Mouse (Mus musculus) G1E-ER4 (cell line): ENCODE measurements around the gene 1700015F17Rik. TPM values are rescaled to one million over a fixed set of nuclear protein-coding genes. Genes with fewer than 3 reads are reported as not detected.

Experiments
- GATA1 ChIP-seq: IDR thresholded peaks from one replicate; pipeline ENCODE4 v1.8.0; 2012; ENCODE audit warnings: low read length, inconsistent platforms
- polyA plus RNA-seq: library from polyadenylated mRNA; stranded (reverse); fragments of >175 nt; gene quantifications from 2 replicates; pipeline ENCODE4 v1.2.3, GENCODE M21; 2012

Gene 1700015F17Rik
- polyA plus RNA-seq, 1 experiment = not detected

DNA sequence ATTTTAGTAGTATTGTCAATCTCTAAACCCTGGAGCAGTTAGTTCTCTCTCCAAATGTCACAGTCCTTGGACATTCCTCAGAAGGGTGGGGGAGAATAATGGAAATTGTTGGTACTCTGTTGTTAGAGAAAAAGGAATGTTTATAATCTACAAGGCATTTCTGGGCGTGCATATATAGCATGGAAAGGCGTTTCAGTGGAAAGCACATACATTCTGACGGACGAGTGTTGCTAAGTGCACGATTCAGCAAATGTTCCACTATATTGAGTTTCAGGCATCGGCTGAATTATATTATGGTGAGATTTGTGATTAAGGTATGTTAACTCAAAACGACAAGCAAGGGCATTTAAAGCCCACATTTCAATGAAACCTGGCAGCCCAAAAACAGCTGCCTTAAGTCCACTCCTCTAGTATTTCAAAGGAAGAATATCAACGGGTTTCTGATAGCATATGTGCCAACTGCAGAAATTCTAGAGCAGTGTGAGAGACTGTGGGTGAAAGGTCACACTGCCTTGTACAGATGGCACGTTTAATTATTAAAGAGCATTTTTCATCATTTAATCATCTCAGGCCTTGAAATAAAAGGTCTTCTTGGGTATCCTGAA is 4.4 kb upstream of the 1700015F17Rik start:
- TF ChIP-seq GATA1 = no peak

DNA sequence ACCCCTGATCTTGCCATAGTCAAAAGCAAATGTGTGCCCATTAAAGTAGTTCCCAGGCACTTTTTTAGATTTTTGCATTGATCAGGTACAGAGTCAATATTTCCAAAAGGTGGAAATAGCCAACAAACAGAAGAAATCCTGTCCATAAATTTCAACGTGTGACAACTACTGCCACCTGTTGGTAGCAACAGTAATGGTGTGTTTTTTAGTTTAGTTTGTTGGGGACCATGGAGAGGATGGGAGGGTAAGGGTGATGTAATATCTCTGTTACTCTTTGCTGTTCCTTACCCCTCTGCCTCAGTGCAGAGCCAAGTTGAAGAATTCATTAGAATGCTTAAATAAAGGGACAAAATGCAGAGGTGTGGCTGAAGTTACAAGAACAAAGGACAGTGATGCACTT is 2.7 kb upstream of the 1700015F17Rik start:
- TF ChIP-seq GATA1 = no peak

DNA sequence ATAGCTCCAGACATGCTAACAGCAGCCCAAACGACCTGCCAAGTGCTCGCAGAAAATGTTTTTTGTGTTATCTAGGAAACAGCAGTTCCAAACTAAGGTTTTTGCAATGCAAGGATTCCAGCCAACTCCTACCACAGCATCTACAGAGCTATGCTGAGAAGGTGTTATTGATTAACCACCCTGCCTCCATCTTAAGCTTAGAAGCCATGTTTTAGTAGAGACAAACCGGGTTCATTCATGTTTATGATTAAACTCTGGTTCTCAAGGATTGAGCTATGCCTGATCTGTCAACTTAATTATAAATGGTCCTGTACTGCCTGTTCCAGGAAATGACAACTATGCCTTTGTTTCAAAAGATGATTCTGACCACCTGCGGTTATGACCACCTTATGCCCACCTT is 2.8 kb downstream of the 1700015F17Rik start:
- TF ChIP-seq GATA1 = no peak

DNA sequence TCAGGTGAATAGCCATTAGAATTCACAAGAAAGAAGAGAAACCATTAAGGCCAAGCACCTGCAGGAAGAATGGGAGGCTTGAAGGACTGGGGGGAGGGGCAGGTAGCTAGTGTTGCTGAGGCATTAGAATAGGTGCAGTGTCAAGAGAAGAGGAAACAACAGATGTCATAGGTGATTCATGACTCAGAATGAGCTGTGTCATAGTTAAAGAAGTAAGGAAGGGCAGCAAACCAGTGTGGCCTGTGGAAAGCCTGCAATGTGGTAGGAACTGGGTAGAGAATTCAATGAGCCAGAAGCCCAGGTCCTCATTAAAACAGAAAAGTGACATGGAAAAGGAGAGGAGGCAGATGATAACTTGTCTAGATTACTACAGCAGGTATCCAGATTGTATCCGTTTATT is 13.7 kb downstream of the 1700015F17Rik start:
- no peak for TF ChIP-seq GATA1

DNA sequence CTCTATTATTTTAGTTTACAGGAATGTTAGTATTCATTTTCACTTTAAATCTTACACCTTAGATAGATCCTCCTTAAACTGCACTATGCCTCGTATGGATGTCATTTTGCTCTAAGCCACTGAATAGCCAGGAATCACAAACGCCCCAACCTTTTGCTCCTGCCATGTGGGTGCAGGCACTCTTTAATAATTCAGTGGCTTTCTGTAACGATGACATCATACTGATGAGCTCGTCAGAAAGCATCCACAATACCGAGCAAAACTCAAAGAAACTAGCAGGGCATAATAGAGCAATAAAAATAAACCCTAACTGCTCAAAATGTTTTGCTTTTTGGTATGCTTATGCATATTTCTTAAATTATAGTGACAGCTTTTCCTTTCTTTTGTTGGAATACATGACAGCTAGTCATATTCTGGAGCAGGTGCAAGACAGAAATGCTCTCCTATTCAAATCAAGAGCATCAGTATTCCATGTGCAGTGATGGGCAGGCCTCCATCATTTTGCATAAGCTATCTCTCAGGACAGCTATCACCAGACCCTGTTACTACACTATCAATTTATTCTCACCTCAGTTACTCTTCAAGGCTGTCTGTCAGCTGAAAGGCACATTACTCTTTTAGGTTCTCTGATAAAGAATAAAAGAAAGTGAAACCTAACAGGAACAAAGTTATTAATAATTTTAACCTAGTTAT is 47.1 kb downstream of the 1700015F17Rik start:
- no peak for TF ChIP-seq GATA1

DNA sequence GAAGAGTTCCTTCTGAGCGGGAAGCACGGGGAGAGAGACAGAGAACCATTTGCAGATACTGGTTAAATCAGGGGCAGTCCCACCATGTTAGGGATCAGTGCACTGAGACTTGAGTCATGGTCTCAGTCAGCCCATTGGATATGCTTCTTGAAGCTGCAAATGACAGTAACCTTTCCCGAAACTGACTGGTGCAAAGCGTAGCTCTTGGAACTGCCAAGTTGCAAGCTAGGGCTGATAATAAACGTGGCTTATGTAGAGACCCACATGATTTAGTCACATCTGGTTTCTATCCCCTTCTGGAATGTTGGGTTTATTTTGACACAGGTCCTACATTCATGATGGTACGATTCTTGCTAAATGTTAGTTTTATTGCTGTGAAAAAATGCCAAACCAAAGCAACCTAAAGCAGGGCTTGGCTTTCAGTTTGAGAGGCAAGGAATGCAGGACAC is 55.2 kb downstream of the 1700015F17Rik start:
- no peak for TF ChIP-seq GATA1

DNA sequence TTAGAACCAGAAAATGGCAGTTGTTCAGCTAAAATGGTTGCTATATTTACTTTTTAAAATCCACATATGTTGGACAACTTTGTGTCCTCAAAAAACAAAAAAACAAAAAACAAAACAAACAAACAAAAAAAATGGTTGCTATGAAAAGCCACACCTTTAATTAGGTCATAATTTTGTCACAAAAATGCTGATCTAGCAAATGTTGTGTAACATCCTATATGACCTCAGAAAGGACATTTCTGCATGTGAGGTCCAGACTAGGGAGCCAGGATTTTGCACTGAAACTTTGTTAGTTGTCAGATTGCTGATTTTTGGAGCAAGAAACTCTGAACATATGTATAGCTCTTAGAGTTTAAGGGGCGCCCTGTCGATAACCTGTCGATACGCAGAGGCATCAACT is 55.9 kb downstream of the 1700015F17Rik start:
- no peak for TF ChIP-seq GATA1

DNA sequence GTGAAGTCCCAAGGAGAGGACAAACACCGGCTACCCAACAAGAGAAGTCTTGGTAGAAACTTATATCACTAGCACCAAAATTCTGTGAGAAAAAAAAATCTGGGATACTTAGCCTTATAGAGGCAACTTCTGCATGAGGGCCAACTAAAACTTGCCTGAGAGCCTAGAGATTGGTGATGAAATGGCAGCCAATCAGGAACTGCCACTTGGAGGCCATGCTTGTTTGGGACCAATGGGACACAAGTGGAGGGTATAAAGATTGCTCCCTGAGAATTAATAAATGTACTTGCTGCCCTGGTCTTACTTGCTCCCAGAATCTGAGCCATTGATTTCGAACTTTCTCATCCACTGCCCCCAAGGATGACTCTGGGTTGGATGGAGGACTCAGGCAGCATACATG is 57.5 kb downstream of the 1700015F17Rik start:
- TF ChIP-seq GATA1 = no peak

DNA sequence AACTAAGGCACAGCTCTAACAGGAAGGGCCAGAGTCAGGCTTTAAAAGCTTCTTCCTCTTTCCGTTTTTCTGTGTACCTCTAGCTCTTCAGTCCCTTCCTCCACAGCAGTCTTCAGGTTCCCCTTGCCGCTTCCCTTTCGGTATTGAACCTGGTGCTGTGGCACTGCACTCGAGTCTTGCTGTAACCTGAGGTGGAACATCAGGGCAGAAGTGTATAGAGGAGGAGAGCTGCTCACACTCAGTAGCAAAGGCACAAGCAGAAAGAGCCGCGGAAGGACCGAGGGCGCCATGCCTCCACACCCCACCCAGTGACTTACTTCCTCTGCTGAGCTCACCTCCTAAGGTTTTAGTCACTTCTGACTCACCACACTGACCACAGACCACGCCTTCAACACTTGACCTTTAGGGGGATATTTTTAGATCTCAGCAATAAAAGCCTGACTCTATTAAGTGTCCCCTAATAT is 58.9 kb downstream of the 1700015F17Rik start, which contains the start of gene Cdk14:
Gene Cdk14, minus strand, starts transcription at position 321 of the 464 bp plus-strand sequence.
- TF ChIP-seq GATA1 = no peak

DNA sequence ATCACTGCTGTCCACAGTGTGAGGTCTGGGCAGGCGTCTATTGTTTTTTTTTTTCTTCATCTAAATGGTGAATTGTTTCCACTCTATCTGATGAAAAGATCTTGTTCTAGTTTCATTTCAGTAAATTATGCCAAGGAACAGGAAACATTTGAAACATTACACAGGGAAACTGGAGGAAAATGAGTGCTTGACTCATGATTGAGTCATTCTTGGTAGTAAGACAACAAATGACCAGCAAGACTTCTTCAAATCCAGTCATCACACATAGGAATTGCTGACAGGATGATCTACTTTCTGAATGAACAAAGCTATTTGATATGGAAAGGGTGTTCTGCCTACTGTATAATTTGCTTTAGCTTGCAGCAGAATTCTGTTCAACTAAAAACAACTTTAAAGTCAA is 59.7 kb downstream of the 1700015F17Rik start:
- no peak for TF ChIP-seq GATA1

DNA sequence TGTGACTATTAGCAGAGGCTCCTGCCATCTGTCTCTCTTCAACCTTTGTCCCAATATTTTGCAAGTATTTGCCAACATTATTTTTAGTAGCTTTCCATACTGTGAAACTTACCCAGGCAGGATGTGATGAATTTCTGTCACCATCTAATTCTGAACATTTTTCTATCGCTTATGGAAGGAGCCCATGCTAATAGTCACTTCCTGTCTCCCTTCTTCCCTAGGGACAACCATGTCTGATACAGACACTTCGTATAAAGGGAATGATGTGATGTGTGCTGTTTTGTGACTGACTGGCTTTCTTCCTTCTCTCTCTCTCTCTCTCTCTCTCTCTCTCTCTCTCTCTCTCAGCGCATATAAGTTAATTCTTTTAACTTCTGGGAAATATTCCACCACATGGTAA is 64.1 kb downstream of the 1700015F17Rik start:
- TF ChIP-seq GATA1 = no peak

DNA sequence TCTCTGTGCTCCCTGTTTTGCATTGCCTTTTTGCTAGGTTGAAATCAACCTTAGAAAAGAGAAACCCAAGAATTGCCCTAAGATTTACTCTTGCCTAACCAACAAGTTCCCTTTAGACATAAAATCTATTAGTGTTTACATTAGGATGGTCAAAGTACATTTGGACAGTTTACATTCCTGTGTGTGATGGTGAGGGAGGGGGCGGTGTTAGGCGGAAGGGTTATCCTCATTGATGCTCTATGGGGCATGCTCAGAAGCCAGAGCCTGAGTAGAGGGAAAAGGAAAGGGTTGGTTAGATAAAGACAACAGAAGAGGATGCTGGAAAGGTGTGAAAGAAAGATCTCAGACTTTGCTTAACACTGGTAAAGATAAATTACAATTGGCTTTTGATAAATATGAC is 67.1 kb downstream of the 1700015F17Rik start:
- no peak for TF ChIP-seq GATA1

DNA sequence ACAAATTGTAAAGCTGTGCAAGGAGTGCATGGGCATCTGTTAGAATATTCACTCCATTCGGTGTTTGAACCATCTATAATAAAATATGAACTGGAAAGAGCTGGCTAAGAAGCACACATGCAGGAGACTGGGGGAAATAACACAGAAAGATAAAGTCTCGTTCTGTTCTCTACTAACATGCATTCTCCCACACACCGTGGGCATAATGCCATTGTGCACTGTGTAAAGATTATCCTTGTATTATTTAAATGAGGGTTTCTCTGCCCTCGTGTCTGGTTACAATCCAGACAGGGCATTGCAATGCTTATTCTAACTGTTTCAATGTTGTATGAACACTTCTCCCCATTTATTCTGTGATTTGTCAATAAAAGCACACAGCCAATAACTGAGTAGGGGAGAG is 77.0 kb downstream of the 1700015F17Rik start:
- no peak for TF ChIP-seq GATA1

DNA sequence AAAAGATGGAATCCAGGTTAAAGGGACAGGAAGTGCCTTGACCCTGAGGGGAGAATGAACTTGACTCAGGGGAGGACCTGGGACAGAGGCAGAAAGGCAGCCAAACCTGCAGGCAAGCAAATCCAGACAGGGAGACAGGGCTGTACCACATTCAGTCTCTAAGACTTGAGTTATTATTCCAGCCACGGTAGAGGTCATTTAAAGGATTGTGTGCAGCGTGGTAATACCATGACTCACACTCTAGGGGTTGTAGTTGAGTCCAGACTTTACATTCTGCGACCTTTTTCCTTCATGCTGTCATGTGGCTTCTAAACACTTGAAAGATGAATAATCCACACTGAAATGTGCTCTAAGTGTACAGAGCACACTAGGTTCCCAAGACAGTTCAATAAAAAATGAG is 86.2 kb downstream of the 1700015F17Rik start:
- TF ChIP-seq GATA1 = no peak

Other genes starting within 250 kb of the 1700015F17Rik start
- gene Cdk14, start 58.8 kb downstream of the 1700015F17Rik start, polyA plus RNA-seq = not detected in 2 replicates
- gene Cldn12, start 35.8 kb upstream of the 1700015F17Rik start, polyA plus RNA-seq = 19.6 and 23.2 TPM in 2 replicates
- not detected in 2 replicates for gene Gtpbp10, start 80.4 kb upstream of the 1700015F17Rik start, polyA plus RNA-seq
- not detected in 2 replicates for gene Gm8773, start 94.7 kb upstream of the 1700015F17Rik start, polyA plus RNA-seq
- gene Cfap69, start 185.1 kb upstream of the 1700015F17Rik start, polyA plus RNA-seq = not detected in 2 replicates
- not detected in 2 replicates for gene Steap2, start 215.4 kb upstream of the 1700015F17Rik start, polyA plus RNA-seq